Mouse (Mus musculus) testis, adult 10 weeks (tissue): ENCODE measurements around the gene Zbtb9. TPM values are rescaled to one million over a fixed set of nuclear protein-coding genes. Genes with fewer than 3 reads are reported as not detected.

Source experiments
- polyA plus RNA-seq: library from polyadenylated mRNA; stranded (reverse); fragments of 350-450 nt; fragmentation: Illumina TruSeq; extraction: RNeasy Lipid Tissue Mini Kit (QIAGEN cat#74804); gene quantifications from one replicate; pipeline ENCODE4 v1.2.3, GENCODE M21; 2014; ENCODE audit warnings: low read depth, low replicate concordance

Zbtb9 gene
- polyA plus RNA-seq, result 13.9 TPM

DNA sequence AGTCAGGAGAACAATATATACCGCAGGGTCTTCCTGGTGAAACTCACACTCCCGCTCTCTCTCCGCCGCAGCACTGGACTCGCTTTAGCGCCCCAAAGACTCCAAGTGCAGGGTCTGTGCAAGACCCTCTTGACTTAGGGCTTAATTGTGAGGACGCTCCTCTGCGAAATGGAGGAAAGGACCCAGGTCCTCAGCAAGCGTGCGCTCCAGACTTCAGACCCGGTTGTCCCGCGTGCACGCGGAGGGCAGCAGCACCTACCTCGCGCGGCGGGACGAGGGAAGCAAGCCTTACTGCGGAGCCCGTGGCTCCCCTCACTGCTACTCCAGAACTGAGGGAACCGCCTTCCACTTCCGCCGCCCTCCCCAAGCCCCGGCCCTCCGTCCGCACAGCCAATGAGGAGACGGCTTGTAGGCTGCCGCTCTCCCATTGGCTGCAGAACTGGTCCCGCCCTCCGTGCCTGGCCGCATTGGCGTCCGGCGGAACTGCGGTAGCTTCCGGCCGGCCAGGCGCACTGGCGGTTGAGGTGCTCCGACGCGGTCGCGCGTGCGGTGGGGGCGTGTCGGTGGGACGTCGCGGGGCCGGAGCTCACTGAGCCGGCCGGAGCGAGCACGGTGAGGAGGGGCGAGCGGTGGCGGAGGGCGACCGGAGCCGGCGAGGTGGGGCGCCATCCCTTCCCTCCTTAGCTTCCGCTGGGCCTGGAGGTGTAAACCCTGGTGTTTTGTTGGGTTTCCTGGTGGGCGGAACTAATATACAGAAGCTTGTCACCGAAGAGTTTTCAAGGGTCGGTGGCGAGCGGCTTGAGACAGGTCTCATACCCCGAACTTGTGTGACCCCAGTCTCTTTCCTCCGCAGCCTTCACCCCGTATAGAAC lies at the start of gene Zbtb9:
Gene Zbtb9, plus strand, starts transcription at position 465 of the 872 bp plus-strand sequence.

DNA sequence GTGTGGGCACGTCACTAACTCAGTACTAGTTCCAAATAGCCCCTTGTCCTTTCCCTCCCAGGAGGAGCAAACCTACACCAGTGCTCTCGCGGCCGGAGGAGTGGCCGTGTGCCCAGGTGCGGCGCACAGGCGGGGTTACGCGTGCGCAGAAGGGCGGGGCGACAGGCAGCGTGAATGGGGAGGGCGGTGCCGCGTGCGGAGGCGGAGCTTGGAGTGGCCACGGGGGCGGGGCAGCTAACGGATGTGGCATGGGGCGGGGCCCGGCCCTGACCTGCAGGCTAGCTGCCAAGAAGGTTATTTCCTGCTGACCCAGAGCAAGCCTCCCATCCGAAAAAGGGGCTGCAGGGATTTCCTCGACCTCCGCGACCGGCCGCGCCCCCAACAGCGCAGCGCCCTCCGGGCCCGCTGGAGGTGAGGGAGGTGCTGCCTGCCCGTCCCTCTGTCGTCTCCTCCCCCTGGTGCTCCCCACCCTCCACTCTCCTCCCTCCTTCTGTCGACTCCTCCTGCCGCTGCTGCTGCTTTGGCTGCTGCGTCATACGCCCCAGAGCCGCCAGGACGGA lies 40.0 kb upstream of the Zbtb9 start, which contains the start of gene Phf1:
Gene Phf1, plus strand, starts transcription at position 214 of the 560 bp plus-strand sequence.

DNA sequence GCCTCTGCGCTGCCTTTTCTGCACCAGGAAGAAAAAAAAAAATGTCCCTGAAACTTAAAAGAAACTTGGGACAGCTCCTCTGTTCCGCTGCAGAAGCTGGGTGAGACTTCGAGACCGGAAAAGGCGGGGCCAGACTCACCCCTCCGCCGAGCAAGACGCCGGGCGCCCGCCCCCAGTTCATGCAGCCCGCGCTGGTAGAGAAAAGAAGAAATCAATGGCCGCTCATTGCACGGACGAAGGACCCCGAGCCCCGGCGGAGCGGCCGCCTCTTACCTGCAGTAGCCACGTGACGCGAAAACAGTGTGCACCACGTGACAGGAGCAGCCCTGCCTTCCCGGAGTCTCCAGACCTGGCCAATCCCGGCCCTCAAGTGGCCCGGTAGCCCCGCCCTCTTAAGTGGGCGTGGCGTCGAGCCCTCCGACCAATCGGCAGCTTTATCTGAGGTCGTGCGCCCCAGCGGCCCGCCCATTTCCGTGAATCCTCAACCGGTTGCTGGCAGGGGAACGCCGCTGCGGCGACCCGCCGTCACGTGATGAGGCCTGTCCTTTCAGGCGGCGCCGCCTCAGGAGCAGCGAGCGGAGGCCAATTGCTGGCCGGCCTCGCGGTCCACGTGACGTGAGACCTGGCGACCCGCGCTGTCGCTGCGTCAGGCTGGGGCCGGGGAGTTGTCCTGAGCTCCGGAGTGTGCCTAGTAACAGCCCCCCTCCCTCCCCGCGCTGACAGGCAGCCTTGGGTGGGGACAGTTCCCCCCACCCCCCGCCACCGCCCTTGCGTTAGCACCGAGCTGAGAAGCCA lies 33.6 kb upstream of the Zbtb9 start, which contains the start of gene Cuta:
Gene Cuta, minus strand, starts transcription at position 392 of the 795 bp plus-strand sequence.

DNA sequence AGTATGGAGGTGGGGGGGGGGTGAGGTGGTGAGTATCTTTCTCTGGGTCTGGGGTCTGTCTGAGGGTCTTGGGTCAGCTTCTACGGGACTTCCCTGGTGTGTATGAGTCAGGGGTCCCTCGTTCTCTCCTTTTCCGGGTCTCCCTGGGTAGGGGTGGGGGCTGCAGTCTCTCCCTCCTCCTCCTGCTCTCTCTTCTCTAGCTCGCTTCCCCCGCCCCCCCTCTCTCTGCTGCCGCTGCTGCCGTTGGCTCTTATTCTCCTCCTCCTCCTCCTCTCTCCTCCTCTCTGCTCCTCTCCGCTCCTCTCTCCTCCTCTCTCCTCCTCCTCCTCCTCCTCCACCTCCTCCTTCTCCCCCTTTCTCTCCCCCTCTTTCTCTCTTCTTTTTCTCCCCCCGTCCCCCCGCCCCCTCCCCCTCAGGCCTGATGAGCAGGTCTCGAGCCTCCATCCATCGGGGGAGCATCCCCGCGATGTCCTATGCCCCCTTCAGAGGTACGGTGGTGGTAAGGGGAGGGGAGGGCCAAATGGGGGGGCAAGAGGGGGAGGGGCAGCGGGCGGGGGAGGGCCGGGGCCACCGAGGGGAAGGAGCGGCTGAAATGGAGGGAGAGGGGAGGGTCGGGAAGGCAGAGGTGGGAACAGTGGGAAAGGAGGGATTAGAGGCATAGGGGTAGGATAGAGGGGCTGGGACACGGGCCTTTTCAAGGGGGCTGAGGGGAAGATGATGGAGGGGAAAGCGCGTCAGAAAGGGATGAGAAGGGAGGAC lies 31.8 kb upstream of the Zbtb9 start, which contains the start of gene Syngap1:
Gene Syngap1, plus strand, starts transcription at position 223 of the 759 bp plus-strand sequence.

DNA sequence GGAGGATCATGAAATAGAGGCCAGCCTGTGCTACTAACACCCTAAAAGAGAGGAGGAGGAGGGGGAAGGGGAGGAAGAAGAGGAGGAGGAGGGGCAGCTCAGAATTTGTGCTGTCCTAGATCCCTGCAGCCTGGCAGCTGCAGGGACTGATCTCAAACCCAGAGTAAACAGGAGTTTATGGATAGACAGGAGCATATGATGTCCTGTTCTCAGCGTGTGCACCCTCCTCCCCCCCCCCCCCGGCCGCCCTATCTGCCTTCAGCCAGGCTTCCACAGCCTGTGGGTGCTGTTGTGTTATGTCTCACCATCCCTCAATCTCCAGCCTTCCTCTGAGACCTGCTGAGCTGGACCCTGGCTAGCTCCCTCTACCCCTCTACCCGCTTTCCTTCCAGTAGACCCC lies 55.9 kb downstream of the Zbtb9 start, which contains the start of gene Bak1:
Gene Bak1, minus strand, starts transcription at position 101 of the 400 bp plus-strand sequence.

DNA sequence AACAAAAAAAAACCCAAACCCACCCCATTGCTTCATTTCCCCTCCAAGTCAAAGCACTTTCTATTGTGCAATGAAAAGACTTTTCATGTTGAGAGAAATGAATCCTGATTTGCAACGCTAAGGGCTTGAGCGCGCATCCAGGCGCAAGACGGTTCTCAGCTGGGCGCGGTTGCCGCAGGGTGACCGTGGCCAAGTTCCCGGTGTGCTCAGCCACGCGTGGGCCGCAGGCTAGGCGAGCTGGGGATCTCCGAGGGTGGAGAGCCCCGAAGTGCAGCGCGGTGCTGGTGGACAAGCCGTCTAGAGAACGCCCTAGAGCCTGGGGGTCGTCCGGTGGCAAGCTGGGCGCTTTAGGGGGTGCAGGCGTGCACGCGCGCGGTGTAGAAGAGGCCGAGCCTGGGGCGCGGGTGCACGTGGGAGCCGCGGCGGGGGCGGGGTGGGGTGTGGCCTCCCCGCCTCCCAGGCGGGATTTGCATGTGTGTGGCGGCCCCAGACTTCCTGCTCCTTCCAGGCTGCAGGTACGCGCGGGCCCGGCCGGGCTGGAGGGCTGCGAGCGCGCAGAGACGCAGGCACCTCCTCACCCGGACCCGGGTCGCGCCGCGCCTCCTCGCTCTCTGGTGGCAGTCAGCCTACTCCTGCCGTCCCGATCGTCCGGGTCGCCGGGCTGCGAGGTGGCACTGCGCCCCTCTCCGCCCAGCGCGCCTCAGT lies 84.0 kb downstream of the Zbtb9 start, which contains the start of gene Itpr3:
Gene Itpr3, plus strand, starts transcription at position 493 of the 705 bp plus-strand sequence.

Other genes with a start within 250 kb of the Zbtb9 start
- 20.4 TPM for gene Bnip1, start 192.1 kb upstream of the Zbtb9 start, polyA plus RNA-seq
- not detected for gene Nkx2-5, start 128.2 kb upstream of the Zbtb9 start, polyA plus RNA-seq
- gene Kifc5b, start 56.1 kb upstream of the Zbtb9 start, polyA plus RNA-seq, result 0.85 TPM
- gene Phf1, start 40.1 kb upstream of the Zbtb9 start, polyA plus RNA-seq, result 8.5 TPM
- gene Cuta, start 33.6 kb upstream of the Zbtb9 start, polyA plus RNA-seq, result 4.3 TPM
- 6.9 TPM for gene Syngap1, start 31.9 kb upstream of the Zbtb9 start, polyA plus RNA-seq
- 0.73 TPM for gene Bak1, start 55.8 kb downstream of the Zbtb9 start, polyA plus RNA-seq
- gene Itpr3, start 84.1 kb downstream of the Zbtb9 start, polyA plus RNA-seq, result 0.42 TPM
- gene Uqcc2, start 160.7 kb downstream of the Zbtb9 start, polyA plus RNA-seq, result 130 TPM
- gene Ip6k3, start 194.6 kb downstream of the Zbtb9 start, polyA plus RNA-seq, result 0.08 TPM
- gene Lemd2, start 231.3 kb downstream of the Zbtb9 start, polyA plus RNA-seq, result 1.3 TPM